Mouse (Mus musculus) megakaryocyte, embryonic 14.5 days (primary cell): ENCODE measurements around the gene Dolk.

Source experiments
- FLI1 ChIP-seq: IDR thresholded peaks from 2 replicates; pipeline ENCODE4 v1.6.1; 2012; ENCODE audit warnings: low read length, inconsistent platforms, mixed read lengths
- GATA1 ChIP-seq: IDR thresholded peaks from 3 replicates; pipeline ENCODE4 v1.6.1; 2012; ENCODE audit warnings: mixed read lengths, low read length, inconsistent platforms, borderline replicate concordance

GRCm38 (mm10) chr2:30249182-30249581 is 37.0 kb downstream of the Dolk start:
- no peak for TF ChIP-seq GATA1
- no peak for TF ChIP-seq FLI1
